Mouse (Mus musculus): ENCODE data around the gene Hspb7. TPM values are rescaled to one million over a fixed set of nuclear protein-coding genes. Genes with fewer than 3 reads are reported as not detected.

Hspb7 gene
- polyA plus RNA-seq, 1 experiment from 2014 or later, result not detected

- Histone ChIP-seq H3K4me1 (replicated peaks) (peaks cover 49% of the 10 kb centered on the region), H3K27me3 (ENCODE audit: insufficient read depth, poor library complexity, severe bottlenecking) (no peaks in the 10 kb centered on the region), H3K27ac (no peak overlapping the region), H3K4me3 (no peak overlapping the region), H3K9me3 (no peaks in the 10 kb centered on the region), H3K36me3 (peaks cover 78% of the 10 kb centered on the region)
- 91% methylated on average over 9 of the region's 9 CpGs for WGBS
- DNase-seq (ENCODE audit: low spot score), result no peak
Observed at GRCm38 (mm10) chr4:141459766-141460165, 39.2 kb downstream of the Hspb7 start.

DNA sequence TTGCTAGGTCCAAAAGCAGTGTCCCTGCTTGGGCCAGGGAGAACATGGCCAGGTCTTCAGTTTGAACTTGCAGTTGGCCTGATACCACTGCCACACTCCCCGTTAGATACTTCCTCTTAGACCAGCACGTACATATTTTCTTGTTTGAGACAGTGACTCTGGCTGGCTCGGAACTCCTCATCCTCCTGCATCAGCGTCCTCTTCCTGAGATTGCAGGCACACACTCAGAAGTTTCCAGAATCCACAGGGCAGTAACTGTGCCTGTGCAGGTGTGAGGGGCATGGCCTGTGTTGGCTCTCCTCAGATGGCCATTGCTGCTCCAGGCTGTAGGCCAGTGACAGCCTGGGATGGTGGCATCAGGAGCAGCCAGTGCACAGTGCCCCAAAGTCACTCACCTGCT lies 39.9 kb downstream of the Hspb7 start:
- DNase-seq (ENCODE audit: low spot score), result no peak
- WGBS, result 92% methylated on average over 4 of the region's 4 CpGs
- H3K27ac ChIP-seq, result no peak overlapping the region
- no peak overlapping the region for H3K4me3 ChIP-seq
- H3K27me3 ChIP-seq (ENCODE audit: insufficient read depth, poor library complexity, severe bottlenecking), result no peaks in the 10 kb centered on the region
- H3K36me3 ChIP-seq, result peaks cover 78% of the 10 kb centered on the region
- H3K4me1 ChIP-seq (replicated peaks), result peaks cover 44% of the 10 kb centered on the region
- H3K9me3 ChIP-seq, result no peaks in the 10 kb centered on the region

GRCm38 (mm10) chr4:141461088-141461487 lies 40.5 kb downstream of the Hspb7 start:
- 66% methylated on average over 12 of the region's 12 CpGs for WGBS
- no peak for DNase-seq (ENCODE audit: low spot score)

GRCm38 (mm10) chr4:141461576-141461975 lies 41.0 kb downstream of the Hspb7 start:
- DNase-seq (ENCODE audit: low spot score), result no peak
- Histone ChIP-seq H3K4me3 (no peak overlapping the region), H3K27me3 (ENCODE audit: insufficient read depth, poor library complexity, severe bottlenecking) (no peaks in the 10 kb centered on the region), H3K36me3 (peaks cover 78% of the 10 kb centered on the region), H3K4me1 (replicated peaks) (peaks cover 40% of the 10 kb centered on the region), H3K9me3 (no peaks in the 10 kb centered on the region), H3K27ac (peak overlapping the region; percentile 56)
- 95% methylated on average over 12 of the region's 12 CpGs for WGBS

More at GRCm38 (mm10) chr4:141461088-141461487, 40.5 kb downstream of the Hspb7 start:
- peaks cover 78% of the 10 kb centered on the region for H3K36me3 ChIP-seq
- H3K27me3 ChIP-seq (ENCODE audit: insufficient read depth, poor library complexity, severe bottlenecking), result no peaks in the 10 kb centered on the region
- H3K4me3 ChIP-seq, result no peak overlapping the region
- H3K9me3 ChIP-seq, result no peaks in the 10 kb centered on the region
- no peak overlapping the region for H3K27ac ChIP-seq
- peaks cover 40% of the 10 kb centered on the region for H3K4me1 ChIP-seq (replicated peaks)

- WGBS, result 87% methylated on average over 14 of the region's 14 CpGs
- Histone ChIP-seq H3K4me3 (no peak overlapping the region), H3K27ac (no peak overlapping the region), H3K27me3 (ENCODE audit: insufficient read depth, poor library complexity, severe bottlenecking) (no peaks in the 10 kb centered on the region), H3K4me1 (replicated peaks) (peaks cover 30% of the 10 kb centered on the region), H3K9me3 (no peaks in the 10 kb centered on the region), H3K36me3 (peaks cover 89% of the 10 kb centered on the region)
- DNase-seq (ENCODE audit: low spot score), result no peak
Observed at GRCm38 (mm10) chr4:141463472-141463871, 42.9 kb downstream of the Hspb7 start.

DNA sequence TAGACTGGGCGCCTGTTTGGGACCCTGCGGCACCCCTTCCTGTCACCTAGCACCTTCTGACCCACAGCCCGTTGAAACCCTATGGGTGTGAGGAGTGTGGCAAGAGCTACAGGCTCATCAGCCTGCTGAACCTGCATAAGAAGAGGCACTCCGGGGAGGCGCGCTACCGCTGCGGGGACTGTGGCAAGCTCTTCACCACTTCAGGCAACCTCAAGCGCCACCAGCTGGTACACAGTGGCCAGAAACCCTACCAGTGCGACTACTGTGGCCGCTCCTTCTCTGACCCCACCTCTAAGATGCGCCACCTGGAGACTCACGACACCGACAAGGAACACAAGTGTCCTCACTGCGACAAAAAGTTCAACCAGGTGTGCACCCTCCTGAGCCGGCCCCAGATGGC lies 44.1 kb downstream of the Hspb7 start:
- no peak overlapping the region for H3K4me3 ChIP-seq
- DNase-seq (ENCODE audit: low spot score), result no peak
- no peak overlapping the region for H3K27ac ChIP-seq
- WGBS, result 79% methylated on average over 16 of the region's 16 CpGs
- H3K27me3 ChIP-seq (ENCODE audit: insufficient read depth, poor library complexity, severe bottlenecking), result no peaks in the 10 kb centered on the region
- H3K4me1 ChIP-seq (replicated peaks), result peaks cover 19% of the 10 kb centered on the region
- H3K36me3 ChIP-seq, result peaks cover 98% of the 10 kb centered on the region
- H3K9me3 ChIP-seq, result no peaks in the 10 kb centered on the region

GRCm38 (mm10) chr4:141465512-141466288 lies 45.1 kb downstream of the Hspb7 start:
- Histone ChIP-seq H3K9me3 (no peaks in the 10 kb centered on the region), H3K4me3 (no peak overlapping the region), H3K27me3 (ENCODE audit: insufficient read depth, poor library complexity, severe bottlenecking) (no peaks in the 10 kb centered on the region), H3K27ac (no peak overlapping the region), H3K4me1 (replicated peaks) (peaks cover 15% of the 10 kb centered on the region), H3K36me3 (peaks cover 98% of the 10 kb centered on the region)
- WGBS, result 93% methylated on average over 34 of the region's 34 CpGs
- DNase-seq (ENCODE audit: low spot score), result no peak

GRCm38 (mm10) chr4:141466289-141466795 lies 45.8 kb downstream of the Hspb7 start:
- Histone ChIP-seq H3K36me3 (peaks cover 99% of the 10 kb centered on the region), H3K27me3 (ENCODE audit: insufficient read depth, poor library complexity, severe bottlenecking) (no peaks in the 10 kb centered on the region), H3K4me1 (replicated peaks) (peaks cover 8% of the 10 kb centered on the region), H3K9me3 (no peaks in the 10 kb centered on the region), H3K27ac (peak overlapping the region; percentile 3; the same call in 1 of the 2 replicates), H3K4me3 (no peak overlapping the region)
- no peak for DNase-seq (ENCODE audit: low spot score)
- WGBS, result 92% methylated on average over 16 of the region's 16 CpGs

GRCm38 (mm10) chr4:141466844-141467580 lies 46.4 kb downstream of the Hspb7 start:
- H3K36me3 ChIP-seq, result peaks cover 99% of the 10 kb centered on the region
- no peaks in the 10 kb centered on the region for H3K27me3 ChIP-seq (ENCODE audit: insufficient read depth, poor library complexity, severe bottlenecking)
- DNase-seq (ENCODE audit: low spot score), result no peak
- H3K4me3 ChIP-seq, result no peak overlapping the region
- no peaks in the 10 kb centered on the region for H3K9me3 ChIP-seq
- WGBS, result 90% methylated on average over 15 of the region's 15 CpGs
- H3K4me1 ChIP-seq (replicated peaks), result peaks cover 3% of the 10 kb centered on the region; the same call in 1 of the 2 replicates
- 0 out of 2 replicates have a peak overlapping the region, but pooled peaks have one; percentile 3 for H3K27ac ChIP-seq

- DNase-seq (ENCODE audit: low spot score), result no peak
- no peaks in the 10 kb centered on the region for H3K27me3 ChIP-seq (ENCODE audit: insufficient read depth, poor library complexity, severe bottlenecking)
- WGBS, result 85% methylated on average over 6 of the region's 6 CpGs
- H3K4me3 ChIP-seq, result no peak overlapping the region
- H3K4me1 ChIP-seq (replicated peaks), result peaks cover 3% of the 10 kb centered on the region; the same call in 1 of the 2 replicates
- peaks cover 99% of the 10 kb centered on the region for H3K36me3 ChIP-seq
- no peak overlapping the region for H3K27ac ChIP-seq
- no peaks in the 10 kb centered on the region for H3K9me3 ChIP-seq
Observed at GRCm38 (mm10) chr4:141467581-141467927, 47.0 kb downstream of the Hspb7 start.

DNA sequence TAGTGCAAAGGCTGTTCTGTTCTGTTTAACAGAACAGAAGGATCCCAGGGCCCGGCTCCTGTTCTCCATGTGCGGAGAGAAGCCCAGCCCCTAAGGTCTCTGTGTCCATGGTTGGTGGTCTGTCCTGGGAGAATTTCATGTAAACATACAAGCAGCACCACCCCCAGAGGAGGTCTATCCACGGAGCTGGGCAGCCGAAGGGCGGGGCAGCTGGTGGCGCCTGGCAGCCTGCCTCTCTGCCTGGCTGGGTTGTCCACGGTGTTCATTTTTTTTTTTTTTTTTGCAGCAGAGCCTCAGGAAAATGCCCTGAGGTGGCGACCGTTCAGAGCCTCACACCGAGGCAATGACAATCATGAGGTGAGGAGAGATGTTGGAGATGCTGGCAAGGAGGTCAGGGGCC lies 48.0 kb downstream of the Hspb7 start:
- no peak overlapping the region for H3K27ac ChIP-seq
- no peak for DNase-seq (ENCODE audit: low spot score)
- WGBS, result 80% methylated on average over 10 of the region's 10 CpGs
- H3K9me3 ChIP-seq, result no peaks in the 10 kb centered on the region
- peaks cover 99% of the 10 kb centered on the region for H3K36me3 ChIP-seq
- H3K4me3 ChIP-seq, result no peak overlapping the region
- H3K27me3 ChIP-seq (ENCODE audit: insufficient read depth, poor library complexity, severe bottlenecking), result no peaks in the 10 kb centered on the region
- H3K4me1 ChIP-seq (replicated peaks), result peaks cover 11% of the 10 kb centered on the region; the same call in 1 of the 2 replicates

GRCm38 (mm10) chr4:141469343-141469742 lies 48.8 kb downstream of the Hspb7 start:
- no peaks in the 10 kb centered on the region for H3K27me3 ChIP-seq (ENCODE audit: insufficient read depth, poor library complexity, severe bottlenecking)
- no peak overlapping the region for H3K4me3 ChIP-seq
- no peak for DNase-seq (ENCODE audit: low spot score)
- H3K9me3 ChIP-seq, result no peaks in the 10 kb centered on the region
- H3K27ac ChIP-seq, result no peak overlapping the region
- H3K36me3 ChIP-seq, result peaks cover 99% of the 10 kb centered on the region
- peaks cover 16% of the 10 kb centered on the region for H3K4me1 ChIP-seq (replicated peaks)
- 91% methylated on average over 9 of the region's 9 CpGs for WGBS

DNA sequence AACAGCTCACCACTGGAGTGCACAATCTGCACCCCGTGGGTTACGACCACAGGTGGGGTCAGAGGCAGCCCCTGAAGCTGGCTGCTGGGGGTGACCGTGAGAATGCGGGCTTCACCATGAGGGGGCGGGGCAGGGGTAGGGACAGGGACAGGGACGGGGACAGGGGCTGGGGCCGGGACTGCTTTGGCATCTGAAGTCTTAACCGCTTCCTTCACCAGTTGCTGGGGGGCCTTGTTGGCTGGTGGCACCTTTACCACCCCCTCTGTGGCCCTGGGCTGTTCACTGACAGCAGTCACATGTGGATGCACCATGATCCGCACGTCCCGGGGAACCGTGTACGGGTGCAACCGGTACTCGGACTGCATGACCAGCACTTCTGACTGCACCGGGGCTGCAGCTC lies 50.9 kb downstream of the Hspb7 start:
- H3K27me3 ChIP-seq (ENCODE audit: insufficient read depth, poor library complexity, severe bottlenecking), result no peaks in the 10 kb centered on the region
- no peaks in the 10 kb centered on the region for H3K9me3 ChIP-seq
- peaks cover 99% of the 10 kb centered on the region for H3K36me3 ChIP-seq
- no peak overlapping the region for H3K27ac ChIP-seq
- H3K4me3 ChIP-seq, result no peak overlapping the region
- peaks cover 16% of the 10 kb centered on the region for H3K4me1 ChIP-seq (replicated peaks)
- WGBS, result 97% methylated on average over 16 of the region's 16 CpGs
- DNase-seq (ENCODE audit: low spot score), result no peak

All from hindbrain, embryonic 10.5 days (tissue).